Mouse (Mus musculus) olfactory bulb, adult 2 months (tissue): ENCODE results near the gene Dnmt3l.

Experiments
- CTCF ChIP-seq: fragments of 200-500 bp; IDR thresholded peaks from 2 replicates; pipeline ENCODE4 v1.5.1; 2012; ENCODE audit warnings: low read depth, mild to moderate bottlenecking, low read length, moderate library complexity; ENCODE audit not compliant: insufficient read depth
- POLR2A ChIP-seq: fragments of 200-500 bp; IDR thresholded peaks from 2 replicates; pipeline ENCODE4 v1.6.1; 2012; ENCODE audit warnings: mild to moderate bottlenecking, low read depth, low read length, moderate library complexity; ENCODE audit not compliant: insufficient read depth

DNA sequence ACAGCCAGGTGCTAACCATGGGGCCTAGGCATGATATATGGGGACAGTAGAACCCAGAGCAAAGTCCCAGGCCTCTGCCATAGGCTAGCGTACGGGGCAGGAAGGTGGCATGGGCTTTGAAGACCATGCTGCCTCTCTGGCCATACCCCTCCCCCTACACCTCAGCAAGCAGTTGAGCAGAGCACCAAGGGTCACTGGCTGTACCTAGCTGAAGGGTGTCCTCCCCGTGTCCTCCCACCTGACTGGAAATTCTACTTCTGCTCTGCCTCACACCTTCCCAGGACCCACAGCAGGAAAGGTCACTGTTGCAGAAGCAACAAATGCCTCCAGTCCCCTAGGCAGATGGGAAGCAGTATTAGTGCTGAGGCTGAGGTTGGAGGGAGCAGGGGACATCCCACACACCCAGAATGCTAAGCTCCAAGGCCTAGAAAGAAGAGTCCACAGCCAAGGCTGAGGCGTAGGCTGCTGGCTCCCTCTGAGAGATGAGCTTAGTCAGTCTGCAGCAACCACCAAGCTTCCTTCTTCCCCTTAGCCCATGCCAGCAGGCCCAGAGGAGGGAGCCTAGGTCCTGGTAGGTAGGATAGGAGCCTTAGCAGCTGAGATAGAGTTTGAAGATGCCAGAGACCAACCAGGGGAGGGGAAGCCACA is 35.8 kb upstream of the Dnmt3l start:
- no peak for TF ChIP-seq CTCF
- TF ChIP-seq POLR2A = no peak
